Comparison of ENCODE assay signal across 8 mouse cellular contexts in genomic region chr10:75299785-75300418, GRCm38 (mm10). TPM values are rescaled to one million over a fixed set of nuclear protein-coding genes. Genes with fewer than 3 reads are reported as not detected.
A peak's percentile ranks its signal among the peaks of the same experiment; 100 is the strongest.
DNase-seq lines count a peak whose midpoint lies in the region; ATAC-seq and TF ChIP-seq lines count a peak whose summit lies in the region.

No protein-coding gene starts in this region.

- TF ChIP-seq CTCF in liver, adult 2 months (IDR thresholded peaks at IDR 0.05; ENCODE audit: low read depth, low read length), result no peak

- H3K4me1 ChIP-seq in liver, adult 2 months (ENCODE audit: control insufficient read depth, insufficient read depth, low read length), result peaks cover 3% of the 10 kb centered on the region; the same call in 1 of the 2 replicates
- H3K4me1 ChIP-seq in liver, embryonic 12.5 days, result peaks cover 45% of the 10 kb centered on the region

- no peak overlapping the region for H3K9ac ChIP-seq in liver, adult 2 months (ENCODE audit: low read depth, low read length)
- no peak overlapping the region for H3K9ac ChIP-seq in liver, embryonic 12.5 days

- 38% methylated on average over 5 of the region's 5 CpGs for WGBS in liver, adult 2 months
- 78% methylated on average over 5 of the region's 5 CpGs for WGBS in liver, embryonic 12.5 days (ENCODE audit: insufficient replicate concordance)

- no peaks in the 10 kb centered on the region; the same call in 1 of the 2 replicates for H3K36me3 ChIP-seq in liver, adult 2 months (ENCODE audit: control insufficient read depth, insufficient read depth, low read length)
- H3K36me3 ChIP-seq in liver, embryonic 12.5 days, result peaks cover 42% of the 10 kb centered on the region

- H3K4me3 ChIP-seq in liver, adult 2 months (ENCODE audit: insufficient read depth, low read depth, low read length), result no peak overlapping the region
- no peak overlapping the region for H3K4me3 ChIP-seq in liver, embryonic 12.5 days

- peak; percentile 65 for DNase-seq in liver, adult 2 months (ENCODE audit: extremely low read depth, low read depth, low spot score)
- DNase-seq in adrenal gland, adult (ENCODE audit: inconsistent age in 2 of 2, low spot score in 1 of 2), result peak; percentile 83 to 93
- peak; percentile 59 to 70 for DNase-seq in gastrocnemius, adult 8-10 months (ENCODE audit: low spot score in 2 of 2)
- DNase-seq in kidney, postnatal 25 days, result peak; percentile 78 to 79
- peak; percentile 51 for DNase-seq in spleen, adult 12 weeks (ENCODE audit: low spot score)
- no peak for DNase-seq in frontal cortex, postnatal 10 days (ENCODE audit: low spot score in 2 of 2)

- H3K9me3 ChIP-seq in liver, embryonic 12.5 days (replicated peaks), result no peaks in the 10 kb centered on the region

- no peaks in the 10 kb centered on the region for H3K79me2 ChIP-seq in liver, adult 2 months (ENCODE audit: control insufficient read depth, insufficient read depth, low read length)

- H3K27ac ChIP-seq in liver, adult 2 months (replicated peaks; ENCODE audit: insufficient read depth, low read depth, low read length), result no peak overlapping the region
- no peak overlapping the region for H3K27ac ChIP-seq in liver, embryonic 12.5 days

- no peak overlapping the region for H3K4me2 ChIP-seq in liver, embryonic 12.5 days

- no peak for TF ChIP-seq POLR2A in liver, adult 2 months (IDR thresholded peaks at IDR 0.05; ENCODE audit: extremely low read depth, insufficient read depth, low read length)

- ATAC-seq in liver, embryonic 12.5 days, result no peak
- no peak for ATAC-seq in frontal cortex, adult (ENCODE audit: low TSS enrichment)

- no peaks in the 10 kb centered on the region for H3K27me3 ChIP-seq in liver, adult 2 months (ENCODE audit: control insufficient read depth, insufficient read depth, low read length)
- no peaks in the 10 kb centered on the region for H3K27me3 ChIP-seq in liver, embryonic 12.5 days (replicated peaks)

RNA-seq across cellular contexts. Expression of gene Adora2a, which starts 16.8 kb away (rescaled TPM):
- 0.65 and 2.2 TPM in 2 replicates for total RNA-seq in liver, adult 2 months (2014; rRNA removed)
- polyA plus RNA-seq in liver, adult 2 months (2012; rRNA removed), result 2.2 and 2.6 TPM in 2 replicates
- 2.3 and 3.1 TPM in 2 replicates for polyA plus RNA-seq in liver, embryonic 12.5 days (2016; fragmentation: Nextera tagmentation; extraction: Ambion mirVana)
- total RNA-seq in gastrocnemius, adult 8-10 months (2022), result 1 to 10 TPM in 1 of 4 experiments, under 1 TPM in 3; 0.29 to 1.7 (median 0.76) TPM

Comparison
In these comparisons a context has a peak if more than half of its experiments do, and no peak if none do; other contexts are left out.
1. DNase-seq: peak in liver, adult 2 months (single experiment), adrenal gland, adult (2 of 2), gastrocnemius, adult 8-10 months (2 of 2), kidney, postnatal 25 days (2 of 2) and spleen, adult 12 weeks (single experiment); none in frontal cortex, postnatal 10 days (0 of 2).